Mouse (Mus musculus) midbrain, embryonic 13.5 days (tissue): Measurements from ENCODE around the gene Anapc13. TPM values are rescaled to one million over a fixed set of nuclear protein-coding genes. Genes with fewer than 3 reads are reported as not detected.

ENCODE experiments used
- ATAC-seq: fragments of 200-750 bp; cut with Nextera tagmentation; 2 replicates; pipeline ENCODE4 v1.8.0; 2017; ENCODE audit warnings: mild to moderate bottlenecking, moderate TSS enrichment, moderate library complexity
- H3K27ac ChIP-seq: fragments of 300-500 bp; sonication (generic); 2 replicates; pipeline ENCODE4 v1.5.1; 2015; ENCODE audit warnings: inconsistent platforms, mild to moderate bottlenecking, moderate library complexity
- H3K27me3 ChIP-seq: fragments of 300-500 bp; sonication (generic); 2 replicates; pipeline ENCODE4 v1.6.1; 2015; ENCODE audit warnings: mild to moderate bottlenecking, inconsistent platforms
- H3K36me3 ChIP-seq: fragments of 300-500 bp; sonication (generic); 2 replicates; pipeline ENCODE4 v1.6.1; 2015; ENCODE audit warnings: mild to moderate bottlenecking, inconsistent platforms
- H3K4me1 ChIP-seq: fragments of 300-500 bp; sonication (generic); replicated peaks from 2 replicates; pipeline ENCODE4 v1.6.1; 2015; ENCODE audit warnings: inconsistent platforms
- H3K4me2 ChIP-seq: fragments of 300-500 bp; sonication (generic); replicated peaks from 2 replicates; pipeline ENCODE4 v1.6.1; 2015; ENCODE audit warnings: moderate library complexity, mild to moderate bottlenecking, inconsistent platforms
- H3K4me3 ChIP-seq: fragments of 300-500 bp; sonication (generic); replicated peaks from 2 replicates; pipeline ENCODE4 v1.5.1; 2015; ENCODE audit warnings: mild to moderate bottlenecking, inconsistent platforms
- H3K9ac ChIP-seq: fragments of 300-500 bp; sonication (generic); replicated peaks from 2 replicates; pipeline ENCODE4 v1.6.1; 2015; ENCODE audit warnings: mild to moderate bottlenecking, inconsistent platforms
- H3K9me3 ChIP-seq: fragments of 300-500 bp; sonication (generic); 2 replicates; pipeline ENCODE4 v1.6.1; 2016; ENCODE audit warnings: mild to moderate bottlenecking, inconsistent platforms
- WGBS: fragments of 180-500 bp; shearing (Covaris S2); methylation state at CpG from one replicate; pipeline ENCODE4 v1.1.7; 2015; 5-methylcytosine and 5-hydroxymethylcytosine counted together
- polyA plus RNA-seq: library from polyadenylated mRNA; unstranded; fragments of >200 nt; fragmentation: Nextera tagmentation; extraction: Ambion mirVana; gene quantifications from 2 replicates; pipeline ENCODE4 v1.2.1, GENCODE M21; 2015

Gene Anapc13
- polyA plus RNA-seq, 1 experiment from 2014 or later = 203 TPM

- H3K4me2 ChIP-seq = no peak overlapping the region
- no peak overlapping the region for H3K4me3 ChIP-seq
- no peak overlapping the region for H3K9ac ChIP-seq
- H3K27me3 ChIP-seq = peaks cover 5% of the 10 kb centered on the region; the same call in 1 of the 2 replicates
- ATAC-seq = peak; percentile 53; the same call in 1 of the 2 replicates
- peaks cover 29% of the 10 kb centered on the region for H3K4me1 ChIP-seq
- 32% methylated on average over 7 of the region's 7 CpGs for WGBS
- peak overlapping the region; percentile 40; the same call in 1 of the 2 replicates for H3K27ac ChIP-seq
- H3K9me3 ChIP-seq = no peaks in the 10 kb centered on the region
- no peaks in the 10 kb centered on the region for H3K36me3 ChIP-seq
Observed at GRCm38 (mm10) chr9:102650637-102651036, 24.5 kb downstream of the Anapc13 start.

DNA sequence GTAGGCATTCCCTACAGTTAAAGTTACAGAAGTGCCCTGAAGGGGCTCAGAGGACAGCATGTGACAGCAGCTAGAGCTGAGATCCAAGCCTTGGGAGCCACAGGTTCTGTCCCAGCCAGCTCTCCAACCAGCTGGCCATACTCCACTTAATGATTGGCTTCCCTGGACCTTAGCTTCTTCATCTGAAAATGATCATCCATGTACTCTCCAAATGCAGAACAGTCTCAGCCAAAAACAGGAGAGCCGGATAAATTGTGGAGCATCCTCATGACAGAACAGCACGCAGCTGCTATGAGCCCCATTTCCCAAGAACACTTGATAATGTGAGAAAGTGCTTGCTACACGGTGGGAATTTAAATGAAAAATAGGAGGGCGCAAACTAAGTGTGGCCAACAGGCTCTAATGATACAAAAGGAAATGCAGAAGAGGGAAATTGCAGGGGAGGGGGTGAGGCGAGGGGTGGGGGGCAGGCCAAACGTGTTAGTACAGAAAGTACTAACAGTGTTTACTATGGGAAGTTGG lies 25.2 kb downstream of the Anapc13 start:
- peaks cover 5% of the 10 kb centered on the region; the same call in 1 of the 2 replicates for H3K27me3 ChIP-seq
- no peaks in the 10 kb centered on the region for H3K9me3 ChIP-seq
- ATAC-seq = no peak
- H3K4me3 ChIP-seq = no peak overlapping the region
- H3K36me3 ChIP-seq = no peaks in the 10 kb centered on the region
- H3K4me2 ChIP-seq = no peak overlapping the region
- H3K27ac ChIP-seq = no peak overlapping the region; the same call in 1 of the 2 replicates
- 67% methylated on average over 6 of the region's 6 CpGs for WGBS
- H3K4me1 ChIP-seq = peaks cover 29% of the 10 kb centered on the region
- H3K9ac ChIP-seq = no peak overlapping the region

- Histone ChIP-seq H3K27me3 (no peaks in the 10 kb centered on the region; the same call in 1 of the 2 replicates), H3K9ac (no peak overlapping the region), H3K4me3 (no peak overlapping the region), H3K36me3 (no peaks in the 10 kb centered on the region), H3K9me3 (no peaks in the 10 kb centered on the region), H3K4me1 (peaks cover 3% of the 10 kb centered on the region), H3K27ac (no peak overlapping the region), H3K4me2 (no peak overlapping the region)
- WGBS = 84% methylated on average over 8 of the region's 8 CpGs
- no peak for ATAC-seq
Observed at GRCm38 (mm10) chr9:102656355-102657095, 30.4 kb downstream of the Anapc13 start.

DNA sequence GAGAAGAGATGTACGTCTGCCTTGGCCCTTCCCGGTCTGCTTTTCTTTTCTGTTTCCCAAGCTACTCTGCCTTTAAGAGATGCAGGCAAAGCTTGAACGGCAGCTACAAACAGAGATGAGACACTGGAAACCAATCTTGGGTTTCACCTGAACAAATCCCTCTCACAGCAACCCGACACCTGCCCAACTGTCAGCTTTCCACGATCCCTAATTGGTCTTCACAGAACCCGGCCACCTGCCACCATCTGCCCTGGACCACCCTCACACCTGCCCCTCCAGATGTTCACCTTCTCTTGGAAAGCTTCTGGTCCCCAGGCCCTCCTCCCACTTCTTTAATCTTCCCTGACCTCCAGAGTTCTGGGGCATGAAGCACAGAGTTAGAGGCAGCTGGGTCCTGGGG lies 42.0 kb downstream of the Anapc13 start:
- Histone ChIP-seq H3K4me1 (peaks cover 12% of the 10 kb centered on the region), H3K4me3 (no peak overlapping the region), H3K9me3 (no peaks in the 10 kb centered on the region), H3K36me3 (no peaks in the 10 kb centered on the region), H3K27me3 (0 out of 2 replicates have a peak, but pooled peaks cover 2% of the 10 kb centered on the region), H3K4me2 (no peak overlapping the region), H3K9ac (no peak overlapping the region), H3K27ac (no peak overlapping the region)
- no peak for ATAC-seq
- 45% methylated on average over 6 of the region's 6 CpGs for WGBS

- H3K4me2 ChIP-seq = no peak overlapping the region
- no peak overlapping the region for H3K27ac ChIP-seq
- 88% methylated on average over 12 of the region's 12 CpGs for WGBS
- H3K9me3 ChIP-seq = no peaks in the 10 kb centered on the region
- no peak overlapping the region for H3K4me3 ChIP-seq
- ATAC-seq = no peak
- H3K4me1 ChIP-seq = peaks cover 12% of the 10 kb centered on the region
- H3K36me3 ChIP-seq = no peaks in the 10 kb centered on the region
- no peak overlapping the region for H3K9ac ChIP-seq
- 0 out of 2 replicates have a peak, but pooled peaks cover 2% of the 10 kb centered on the region for H3K27me3 ChIP-seq
Observed at GRCm38 (mm10) chr9:102668906-102669305, 42.8 kb downstream of the Anapc13 start.

GRCm38 (mm10) chr9:102673381-102673780 lies 47.3 kb downstream of the Anapc13 start:
- no peak overlapping the region for H3K27ac ChIP-seq
- 75% methylated on average over 7 of the region's 7 CpGs for WGBS
- H3K4me1 ChIP-seq = peaks cover 4% of the 10 kb centered on the region
- no peak overlapping the region for H3K4me2 ChIP-seq
- H3K27me3 ChIP-seq = no peaks in the 10 kb centered on the region
- H3K4me3 ChIP-seq = no peak overlapping the region
- no peaks in the 10 kb centered on the region for H3K36me3 ChIP-seq
- no peak overlapping the region for H3K9ac ChIP-seq
- ATAC-seq = no peak
- H3K9me3 ChIP-seq = no peaks in the 10 kb centered on the region

DNA sequence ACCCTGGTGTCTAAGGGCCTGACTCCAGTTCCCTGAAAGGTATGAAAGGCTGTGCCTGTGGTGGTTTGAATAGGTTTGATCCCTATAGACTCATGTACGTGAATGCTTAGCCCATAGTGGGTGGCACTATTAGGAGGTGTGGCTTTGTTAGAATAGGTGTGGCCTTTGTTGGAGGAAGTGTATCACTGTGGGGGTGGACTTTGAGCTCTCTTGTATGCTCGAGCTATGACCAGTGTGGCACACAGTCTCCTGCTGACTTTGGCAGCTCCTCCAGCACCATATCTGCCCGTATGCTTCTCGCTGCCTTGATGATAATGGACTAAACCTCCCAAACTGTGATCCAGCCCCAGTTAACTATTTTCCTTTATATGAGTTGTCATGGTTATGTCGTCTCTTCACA lies 49.8 kb downstream of the Anapc13 start:
- Histone ChIP-seq H3K4me3 (no peak overlapping the region), H3K9ac (no peak overlapping the region), H3K27me3 (no peaks in the 10 kb centered on the region), H3K27ac (no peak overlapping the region), H3K9me3 (no peaks in the 10 kb centered on the region), H3K36me3 (no peaks in the 10 kb centered on the region), H3K4me2 (no peak overlapping the region), H3K4me1 (0 out of 2 replicates have a peak, but pooled peaks cover 3% of the 10 kb centered on the region)
- WGBS = 78% methylated on average over 5 of the region's 5 CpGs
- no peak for ATAC-seq

DNA sequence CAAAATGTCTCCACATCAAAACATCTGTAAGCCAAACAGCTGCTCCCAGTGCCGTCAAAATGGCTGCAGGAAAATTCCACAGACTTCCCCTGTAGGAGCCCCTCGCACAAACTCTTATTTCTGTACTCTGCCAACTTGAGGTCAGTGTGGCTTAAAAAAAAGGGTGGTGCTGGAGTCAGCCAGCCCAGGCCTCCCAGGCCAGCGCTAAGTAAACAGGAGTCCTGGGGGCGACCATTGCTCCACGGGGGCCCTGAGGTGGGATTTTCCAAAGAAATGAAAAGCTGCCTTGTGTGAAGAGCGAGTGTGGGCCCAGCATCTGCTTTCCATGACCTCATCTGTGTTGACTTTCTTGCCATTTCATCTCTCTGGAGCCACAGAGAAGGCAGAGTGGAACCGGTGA lies 55.4 kb downstream of the Anapc13 start:
- H3K9me3 ChIP-seq = no peaks in the 10 kb centered on the region
- ATAC-seq = no peak
- no peak overlapping the region for H3K27ac ChIP-seq
- no peak overlapping the region for H3K4me2 ChIP-seq
- no peaks in the 10 kb centered on the region for H3K27me3 ChIP-seq
- no peaks in the 10 kb centered on the region for H3K36me3 ChIP-seq
- H3K4me1 ChIP-seq = no peaks in the 10 kb centered on the region
- no peak overlapping the region for H3K4me3 ChIP-seq
- WGBS = 60% methylated on average over 7 of the region's 7 CpGs
- H3K9ac ChIP-seq = no peak overlapping the region

Other genes starting within 250 kb of the Anapc13 start
- 0.17 and 0.32 TPM in 2 replicates for gene Ky, start 120.5 kb upstream of the Anapc13 start, polyA plus RNA-seq
- gene Cep63, start 238 bp downstream of the Anapc13 start, polyA plus RNA-seq = 48.3 and 51.6 TPM in 2 replicates
- 65.0 and 80.6 TPM in 2 replicates for gene Amotl2, start 90.4 kb downstream of the Anapc13 start, polyA plus RNA-seq
- 10.8 and 14.5 TPM in 2 replicates for gene Ryk, start 208.6 kb downstream of the Anapc13 start, polyA plus RNA-seq